Mouse (Mus musculus) cerebellum, adult 9-11 months (tissue): ENCODE measurements at regions not wholly inside any gene's neighbourhood (a gene's known extent, or its start where the extent isn't known, plus 50 kb on each side); places are given as distances from the start of the nearest gene placed in this dataset.

Experiments
- DNase-seq: peaks from one replicate; pipeline ENCODE4 v3.0.0; 2022

DNA sequence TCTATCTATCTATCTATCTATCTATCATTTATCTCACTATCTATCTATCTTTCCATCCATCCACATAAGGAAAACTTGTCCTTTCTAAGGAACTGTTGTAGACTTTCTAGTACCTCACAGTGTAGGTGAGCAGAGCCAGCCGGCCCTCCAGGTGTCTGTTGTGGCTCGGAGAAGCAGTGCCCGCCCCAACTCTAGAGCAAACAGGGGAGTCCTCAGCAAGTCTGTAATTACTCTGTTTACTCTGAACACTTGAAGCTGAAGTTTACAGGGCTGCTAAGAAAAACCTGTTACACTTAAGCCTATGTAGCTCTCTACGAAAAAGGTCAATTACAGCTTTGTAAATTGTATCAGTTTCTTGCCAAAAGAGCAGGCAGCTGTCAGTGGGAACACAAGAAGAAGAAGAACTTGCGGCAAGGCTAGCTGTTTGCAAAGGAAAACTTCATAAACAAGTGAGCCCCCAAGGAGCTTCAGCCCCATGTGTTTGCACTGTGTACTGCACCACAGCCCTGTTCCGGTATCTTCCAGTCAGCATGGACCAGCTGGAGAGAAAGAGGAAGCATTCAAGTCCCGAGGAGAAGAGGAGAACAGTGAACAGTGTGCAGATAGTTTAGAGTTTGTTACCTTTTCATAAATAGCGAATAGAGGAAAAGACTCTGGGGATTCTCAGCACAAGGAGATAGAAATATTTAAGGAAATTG is 122.2 kb upstream of the Marcks start:
- DNase-seq: no peak

- no peak for DNase-seq
Observed at GRCm38 (mm10) chr10:37259186-37259585, 120.5 kb upstream of the Marcks start.

DNA sequence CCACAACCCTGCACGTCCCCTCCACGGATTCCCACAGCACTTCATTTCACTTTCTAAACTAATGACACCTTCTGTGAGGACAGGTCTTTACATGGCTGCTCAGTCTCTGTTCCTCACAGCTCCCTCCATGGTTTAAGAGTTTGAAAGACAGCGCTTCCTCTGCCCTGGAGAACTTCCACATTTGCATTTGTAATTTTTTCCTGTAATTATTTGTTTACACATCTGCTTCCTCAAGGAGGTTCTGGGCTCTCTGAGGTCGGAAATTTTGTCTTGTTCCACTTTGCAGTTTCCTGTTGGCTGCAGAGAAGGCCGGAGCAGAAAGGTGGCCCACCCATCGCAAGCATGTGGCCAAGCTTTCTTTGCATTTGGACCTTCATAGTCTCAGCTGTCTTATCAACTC is 118.8 kb upstream of the Marcks start:
- DNase-seq: no peak

GRCm38 (mm10) chr10:37250934-37251521 is 112.3 kb upstream of the Marcks start:
- DNase-seq: no peak

- no peak for DNase-seq
Observed at GRCm38 (mm10) chr10:37250157-37250556, 111.4 kb upstream of the Marcks start.

GRCm38 (mm10) chr10:37249511-37249910 is 110.8 kb upstream of the Marcks start:
- no peak for DNase-seq

GRCm38 (mm10) chr10:37247121-37247520 is 108.4 kb upstream of the Marcks start:
- DNase-seq: no peak

GRCm38 (mm10) chr10:37243136-37243535 is 104.4 kb upstream of the Marcks start:
- no peak for DNase-seq

- no peak for DNase-seq
Observed at GRCm38 (mm10) chr10:37241821-37242263, 103.1 kb upstream of the Marcks start.

GRCm38 (mm10) chr10:37240634-37241033 is 101.9 kb upstream of the Marcks start:
- no peak for DNase-seq

- DNase-seq: no peak
Observed at GRCm38 (mm10) chr10:37240201-37240600, 101.5 kb upstream of the Marcks start.

- DNase-seq: no peak
Observed at GRCm38 (mm10) chr10:37236001-37236822, 97.5 kb upstream of the Marcks start.

GRCm38 (mm10) chr10:37231936-37232556 is 93.3 kb upstream of the Marcks start:
- no peak for DNase-seq

DNA sequence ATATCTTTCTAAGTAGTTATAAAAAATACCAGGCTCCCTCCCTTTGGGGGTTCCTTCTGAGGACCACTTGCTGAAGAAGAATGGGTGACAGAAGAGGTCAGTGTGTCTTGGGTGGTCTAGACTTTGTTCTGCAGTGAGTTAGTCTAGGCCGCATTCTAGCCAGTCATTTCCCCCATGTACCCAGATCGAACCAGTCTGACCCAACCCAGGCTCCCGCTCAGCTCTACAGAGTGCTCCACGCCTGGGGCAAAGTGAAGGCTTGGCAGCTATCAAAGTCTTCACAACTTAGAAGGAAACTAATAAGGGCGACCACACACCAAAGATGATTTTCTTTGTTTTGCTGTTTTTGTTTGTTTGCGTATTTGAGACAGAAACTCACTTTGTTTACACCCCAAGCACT is 92.4 kb upstream of the Marcks start:
- DNase-seq: no peak

- no peak for DNase-seq
Observed at GRCm38 (mm10) chr10:37227889-37228288, 89.2 kb upstream of the Marcks start.

DNA sequence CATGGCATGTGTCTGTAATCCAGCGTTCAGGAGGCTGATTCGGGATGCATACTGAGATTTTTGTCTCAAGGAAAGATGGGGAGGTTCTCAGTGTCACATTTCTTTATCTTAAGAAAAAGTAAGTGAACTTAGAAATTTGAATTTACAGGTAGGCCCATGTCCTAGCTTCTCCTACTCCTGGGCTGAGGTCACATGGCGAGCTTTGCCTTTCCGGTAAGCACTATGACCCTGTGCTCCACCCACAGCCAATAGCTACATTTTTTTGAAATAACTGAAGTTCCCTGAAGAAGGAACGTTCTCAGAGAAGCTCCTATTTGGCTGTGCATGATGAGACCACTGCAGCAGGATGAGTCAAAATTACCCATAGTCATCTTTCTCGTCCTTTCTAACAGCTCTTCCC is 83.0 kb upstream of the Marcks start:
- no peak for DNase-seq

- DNase-seq: no peak
Observed at GRCm38 (mm10) chr10:37220434-37220833, 81.7 kb upstream of the Marcks start.

DNA sequence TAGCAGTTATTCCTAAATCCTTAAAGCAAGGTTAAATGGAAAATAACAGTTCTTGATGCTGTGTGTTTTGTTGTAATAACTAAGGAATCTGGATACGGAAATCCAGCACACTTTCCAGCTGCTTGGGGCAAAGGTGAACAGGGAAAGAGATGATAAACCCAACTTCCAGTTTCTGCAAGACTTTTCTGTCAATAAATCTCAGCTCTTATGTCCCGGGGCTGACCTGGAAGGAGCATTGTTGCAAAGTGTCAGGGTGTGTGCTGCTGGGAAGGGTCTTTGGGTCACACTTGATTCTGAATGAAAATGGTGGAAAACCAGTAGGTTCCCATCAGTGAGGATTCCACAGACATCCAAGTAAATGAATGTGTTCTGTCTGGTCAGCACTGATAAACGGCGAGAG is 81.2 kb upstream of the Marcks start:
- no peak for DNase-seq

- no peak for DNase-seq
Observed at GRCm38 (mm10) chr10:37219381-37219780, 80.7 kb upstream of the Marcks start.

DNA sequence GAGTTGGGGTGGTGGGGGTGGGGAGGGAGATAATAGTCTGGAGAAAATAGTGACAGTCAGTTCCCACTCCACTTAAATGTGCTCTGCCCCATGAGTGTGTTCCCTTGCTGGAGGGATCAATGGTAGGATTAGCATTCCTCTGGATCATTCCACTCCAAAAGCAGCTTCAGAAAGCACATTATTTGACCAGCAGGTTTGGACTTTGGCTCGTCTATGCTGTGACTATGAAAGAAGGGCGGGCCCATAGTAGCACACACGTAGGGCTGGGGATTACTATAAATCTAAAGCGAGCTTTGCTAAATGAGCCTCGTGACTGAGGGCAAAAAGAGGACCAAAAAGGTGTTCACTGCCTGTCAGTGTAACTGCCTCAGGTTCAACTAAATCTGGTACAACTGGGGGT is 75.9 kb upstream of the Marcks start:
- DNase-seq: no peak

- no peak for DNase-seq
Observed at GRCm38 (mm10) chr10:37212350-37213035, 73.8 kb upstream of the Marcks start.

DNA sequence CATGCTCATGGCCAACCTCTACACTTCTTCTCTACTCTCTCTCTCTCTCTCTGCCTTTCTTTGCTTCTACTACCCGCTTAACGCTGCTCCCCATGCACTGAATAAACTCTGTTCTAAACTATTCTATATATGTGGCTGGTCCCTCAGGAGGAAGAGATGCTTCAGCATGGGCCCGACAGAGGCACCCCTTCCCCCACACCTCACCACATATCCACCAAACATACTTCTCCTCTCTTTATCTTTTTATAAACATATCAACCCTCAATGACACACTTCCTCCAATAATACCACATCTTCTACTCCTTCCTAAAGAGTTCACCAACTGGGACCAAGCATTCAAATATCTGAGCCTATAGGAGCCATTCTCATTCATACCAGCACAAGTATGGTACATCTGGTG is 72.6 kb upstream of the Marcks start:
- no peak for DNase-seq

- no peak for DNase-seq
Observed at GRCm38 (mm10) chr10:37210223-37210622, 71.5 kb upstream of the Marcks start.
